In genomic region chr6:141336438-141336837, GRCm38 (mm10) we compare ENCODE assay signal across 29 mouse cellular contexts.
DNase-seq lines count a peak whose midpoint lies in the region; ATAC-seq and TF ChIP-seq lines count a peak whose summit lies in the region.
"Had no signal": no experiment of that assay in that cellular context is flagged by ENCODE, and none has a peak within 500 bp of the region (broad histone marks: within the 10 kb centered on the region; RNA-seq: fewer than 3 reads in every experiment).

No protein-coding gene starts in this region.

- no peaks in the 10 kb centered on the region for H3K79me2 ChIP-seq in heart, adult 2 months (replicated peaks; ENCODE audit: control insufficient read depth, insufficient read depth, low read length)

- H3K27me3 ChIP-seq in heart, adult 2 months (ENCODE audit: control insufficient read depth, insufficient read depth, low read length): no peaks in the 10 kb centered on the region
- H3K27me3 ChIP-seq in heart, embryonic 12.5 days (replicated peaks): no peaks in the 10 kb centered on the region
- H3K27me3 ChIP-seq in heart, embryonic 14.5 days (ENCODE audit: control insufficient read depth, insufficient read depth, low read length): no peaks in the 10 kb centered on the region
- H3K27me3 ChIP-seq in hindbrain, embryonic 16.5 days (replicated peaks; ENCODE audit: control insufficient read depth, insufficient read depth, low read length): no peaks in the 10 kb centered on the region
- H3K27me3 ChIP-seq: hindbrain, embryonic 12.5 days; kidney, embryonic 15.5 days; limb, embryonic 13.5 days; neural tube, embryonic 12.5 days had no signal

- H3K36me3 ChIP-seq in heart, adult 2 months (ENCODE audit: control insufficient read depth, insufficient read depth, low read length): peaks cover 9% of the 10 kb centered on the region
- H3K36me3 ChIP-seq in heart, embryonic 12.5 days: no peaks in the 10 kb centered on the region
- H3K36me3 ChIP-seq in heart, embryonic 14.5 days (ENCODE audit: control insufficient read depth, insufficient read depth, low read length): no peaks in the 10 kb centered on the region
- H3K36me3 ChIP-seq in hindbrain, embryonic 16.5 days (ENCODE audit: control insufficient read depth, insufficient read depth, low read length): no peaks in the 10 kb centered on the region
- H3K36me3 ChIP-seq: hindbrain, embryonic 12.5 days; kidney, embryonic 15.5 days; limb, embryonic 13.5 days; neural tube, embryonic 12.5 days had no signal

- ATAC-seq in heart, embryonic 12.5 days (ENCODE audit: insufficient number of reproducible peaks, low FRiP score): peak; percentile 31; the same call in 1 of the 2 replicates
- ATAC-seq in heart, embryonic 14.5 days (ENCODE audit: insufficient number of reproducible peaks, insufficient read depth, low FRiP score, low read depth): peak; percentile 69; the same call in 1 of the 2 replicates
- ATAC-seq in hindbrain, embryonic 16.5 days: no peak
- ATAC-seq: CD4-positive, CD25-positive, alpha-beta regulatory T cell, adult 4 months; forebrain, embryonic 16.5 days had no signal

- H3K4me2 ChIP-seq in heart, embryonic 12.5 days: no peak overlapping the region
- no peak overlapping the region for H3K4me2 ChIP-seq in heart, embryonic 14.5 days (ENCODE audit: low read length)
- no peak overlapping the region for H3K4me2 ChIP-seq in hindbrain, embryonic 16.5 days (ENCODE audit: low read length)
- H3K4me2 ChIP-seq: hindbrain, embryonic 12.5 days; kidney, embryonic 15.5 days; limb, embryonic 13.5 days; liver, embryonic 11.5 days; midbrain, embryonic 11.5 days; neural tube, embryonic 12.5 days had no signal

- WGBS in heart, adult 2 months: 42% methylated on average over 4 of the region's 4 CpGs
- WGBS in heart, embryonic 12.5 days: 22% methylated on average over 4 of the region's 4 CpGs
- WGBS in heart, embryonic 14.5 days: 15% methylated on average over 4 of the region's 4 CpGs
- 75% methylated on average over 4 of the region's 4 CpGs for WGBS in hindbrain, embryonic 16.5 days

- H3K9me3 ChIP-seq in heart, embryonic 12.5 days (replicated peaks): no peaks in the 10 kb centered on the region
- H3K9me3 ChIP-seq in heart, embryonic 14.5 days (ENCODE audit: control insufficient read depth, low read length): no peaks in the 10 kb centered on the region
- no peaks in the 10 kb centered on the region for H3K9me3 ChIP-seq in hindbrain, embryonic 16.5 days (ENCODE audit: control insufficient read depth, low read length)
- H3K9me3 ChIP-seq: hindbrain, embryonic 12.5 days; kidney, embryonic 15.5 days; limb, embryonic 13.5 days; neural tube, embryonic 12.5 days had no signal

- H3K4me3 ChIP-seq in heart, adult 2 months: no peak overlapping the region
- no peak overlapping the region for H3K4me3 ChIP-seq in heart, embryonic 12.5 days
- no peak overlapping the region for H3K4me3 ChIP-seq in heart, embryonic 14.5 days (ENCODE audit: control insufficient read depth in 1 of 2, insufficient read depth in 1 of 2, low read depth in 1 of 2, low read length in 2 of 2)
- H3K4me3 ChIP-seq in hindbrain, embryonic 16.5 days (ENCODE audit: low read length): no peak overlapping the region
- H3K4me3 ChIP-seq: erythroblast, embryonic 14.5 days; hindbrain, embryonic 12.5 days; kidney, embryonic 15.5 days; layer of hippocampus, adult 2 months; limb, embryonic 13.5 days; myocyte; neural tube, embryonic 12.5 days had no signal

- no peak for TF ChIP-seq CTCF in heart, adult 2 months (IDR thresholded peaks at IDR 0.05)

- no peak for DNase-seq in heart, adult 2 months
- DNase-seq in heart, adult 9 months (ENCODE audit: low spot score in 2 of 2): no peak
- DNase-seq in heart, postnatal 4 days: peak; percentile 17
- no peak for DNase-seq in adrenal gland, postnatal 25 days
- DNase-seq: adrenal gland, postnatal 14 days; cerebellum, adult 11-12 months; cerebellum, adult 9-11 months; kidney, adult 11 months; kidney, postnatal 36 days; lung, postnatal 36 days; right cerebral cortex, adult 18-20 months; spleen, adult 18-20 months; thymus, adult 18-20 months; thymus, postnatal 25 days had no signal

- TF ChIP-seq POLR2A in heart, adult 2 months (IDR thresholded peaks at IDR 0.05; ENCODE audit: insufficient read depth, low read depth, low read length): no peak

- intact Hi-C loops in heart, adult 2 months (cut with DNase I): no loop called here

- H3K4me1 ChIP-seq in heart, adult 2 months (ENCODE audit: control insufficient read depth, insufficient read depth, low read length): peaks cover 6% of the 10 kb centered on the region
- H3K4me1 ChIP-seq in heart, embryonic 12.5 days (replicated peaks): peaks cover 47% of the 10 kb centered on the region
- peaks cover 21 to 40% of the 10 kb centered on the region in 2 experiments for H3K4me1 ChIP-seq in heart, embryonic 14.5 days (ENCODE audit: control insufficient read depth in 2 of 2, insufficient read depth in 2 of 2, low read length in 2 of 2)
- H3K4me1 ChIP-seq in hindbrain, embryonic 16.5 days (ENCODE audit: control insufficient read depth, insufficient read depth, low read depth, low read length): no peaks in the 10 kb centered on the region
- H3K4me1 ChIP-seq: hindbrain, embryonic 12.5 days; limb, embryonic 13.5 days; neural tube, embryonic 12.5 days had no signal

- H3K9ac ChIP-seq in heart, adult 2 months (ENCODE audit: low read depth, low read length): no peak overlapping the region
- H3K9ac ChIP-seq in heart, embryonic 12.5 days: no peak overlapping the region
- H3K9ac ChIP-seq in heart, embryonic 14.5 days (ENCODE audit: low read length): no peak overlapping the region
- no peak overlapping the region for H3K9ac ChIP-seq in hindbrain, embryonic 16.5 days (ENCODE audit: low read depth, low read length)
- H3K9ac ChIP-seq: hindbrain, embryonic 12.5 days; kidney, embryonic 15.5 days; limb, embryonic 13.5 days; neural tube, embryonic 12.5 days had no signal

- H3K27ac ChIP-seq in heart, adult 2 months: peak overlapping the region; percentile 74
- H3K27ac ChIP-seq in heart, embryonic 12.5 days (ENCODE audit: poor library complexity, severe bottlenecking): peak overlapping the region; percentile 78
- H3K27ac ChIP-seq in heart, embryonic 14.5 days (replicated peaks in 1 of 2; ENCODE audit: control insufficient read depth in 1 of 2, insufficient read depth in 1 of 2, low read depth in 2 of 2, low read length in 2 of 2): peak overlapping the region; percentile 70 to 81
- no peak overlapping the region for H3K27ac ChIP-seq in hindbrain, embryonic 16.5 days (ENCODE audit: low read depth, low read length)
- H3K27ac ChIP-seq: hindbrain, embryonic 12.5 days; kidney, embryonic 15.5 days; layer of hippocampus, adult 2 months; limb, embryonic 13.5 days; neural tube, embryonic 12.5 days; stomach, postnatal 0 days had no signal

- no peak for TF ChIP-seq EP300 in heart, adult 2 months (IDR thresholded peaks at IDR 0.05; ENCODE audit: insufficient read depth, low read depth, low read length)
